Mouse (Mus musculus): ENCODE measurements around the gene Kcnd3.
"Not testable (repeated sequence)": the region's sequence is repeated elsewhere in the genome, so short reads cannot be mapped to it uniquely, and the experiment has no call there.

The Kcnd3 gene

DNA sequence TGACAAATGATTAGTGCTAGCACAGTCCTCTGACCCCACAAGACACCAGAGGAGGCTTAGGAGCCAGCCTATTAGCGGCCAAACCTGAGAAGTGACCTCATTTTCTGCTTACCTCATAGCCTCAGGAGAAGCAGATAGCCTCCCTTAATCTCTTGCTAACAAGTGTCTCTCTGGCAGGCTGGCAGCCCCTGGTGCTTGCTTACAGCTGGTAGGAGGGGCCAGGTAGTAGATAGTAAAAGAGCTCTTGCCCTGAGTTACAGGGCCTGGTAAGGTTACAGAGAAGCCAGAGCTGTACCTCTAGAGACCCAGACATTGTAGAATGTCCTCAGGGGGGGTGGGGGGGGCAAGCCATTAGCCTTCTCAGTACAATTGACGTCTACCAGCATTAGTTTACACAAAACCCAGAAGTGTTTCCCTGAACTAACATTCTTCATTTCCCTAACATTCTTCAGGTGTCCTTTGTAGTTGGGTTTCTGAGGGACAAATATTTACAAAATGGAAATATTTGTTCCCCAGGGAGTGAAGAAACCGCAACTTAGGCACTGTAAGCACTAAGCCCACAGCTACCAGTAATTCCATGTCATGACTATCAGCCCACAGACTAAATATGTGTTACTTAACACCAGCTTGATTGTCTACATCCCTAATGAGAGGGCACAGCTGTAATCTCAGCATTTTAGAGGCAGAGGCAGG, 247.3 kb downstream of the Kcnd3 start:
- DNase-seq (ENCODE audit: low read depth, low spot score) = no peak

DNA sequence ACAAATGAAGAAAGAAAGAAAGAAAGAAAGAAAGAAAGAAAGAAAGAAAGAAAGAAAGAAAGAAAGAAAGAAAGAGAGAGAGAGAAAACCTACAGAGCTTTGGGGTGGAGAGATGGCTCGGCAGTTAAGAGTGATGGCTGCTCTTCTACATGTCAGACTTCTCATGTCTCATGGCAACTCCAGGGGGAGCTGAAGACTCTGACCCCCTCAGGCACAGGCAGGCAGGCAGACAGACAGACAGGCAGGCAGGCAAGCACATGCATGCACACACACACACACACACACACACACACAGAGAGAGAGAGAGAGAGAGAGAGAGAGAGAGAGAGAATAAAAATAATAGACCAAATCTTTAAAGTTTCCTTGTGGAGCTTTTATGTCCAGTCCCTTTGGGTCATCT, 248.7 kb downstream of the Kcnd3 start:
- DNase-seq (ENCODE audit: low read depth, low spot score) = not testable (repeated sequence)

DNA sequence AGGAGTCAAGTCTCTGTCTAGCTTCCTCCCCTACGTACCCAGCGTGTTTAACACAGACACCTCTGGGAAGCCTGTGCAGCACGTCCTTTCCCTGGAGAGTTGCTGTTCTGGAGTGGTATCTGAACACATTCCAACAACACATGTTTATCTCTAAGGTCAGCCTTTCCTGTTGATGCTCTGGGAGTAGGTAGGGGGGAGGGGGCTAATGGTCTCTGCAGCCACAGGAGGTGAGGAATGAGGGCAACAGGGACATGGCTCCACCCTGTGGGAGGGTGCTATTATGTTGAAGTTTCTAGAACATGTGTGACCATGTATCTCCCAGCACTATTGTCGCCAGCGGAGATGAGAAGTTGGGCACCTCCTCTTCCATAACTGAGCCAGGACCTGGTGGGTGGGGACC, 249.3 kb downstream of the Kcnd3 start:
- no peak for DNase-seq (ENCODE audit: low read depth, low spot score)

DNA sequence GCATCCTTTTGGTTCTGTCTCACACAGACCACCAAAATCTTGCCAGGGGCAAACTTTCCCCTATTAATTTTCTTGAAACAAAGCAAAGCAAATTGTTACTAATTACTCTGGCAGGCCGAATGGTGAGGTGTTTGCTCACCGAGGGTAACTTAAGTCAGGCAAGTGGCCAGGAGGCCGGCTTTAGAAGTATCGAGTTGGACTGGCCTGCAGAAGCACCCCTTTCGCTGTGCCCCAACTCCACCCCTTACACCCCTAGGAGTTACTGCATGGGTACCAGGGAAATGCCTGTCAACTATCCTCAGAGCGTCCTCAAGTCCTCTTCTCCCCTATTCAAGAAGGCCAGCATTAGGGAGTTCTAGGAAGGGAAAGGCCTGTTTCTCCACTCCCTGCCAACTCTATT, 251.4 kb downstream of the Kcnd3 start:
- no peak for DNase-seq (ENCODE audit: low read depth, low spot score)

DNA sequence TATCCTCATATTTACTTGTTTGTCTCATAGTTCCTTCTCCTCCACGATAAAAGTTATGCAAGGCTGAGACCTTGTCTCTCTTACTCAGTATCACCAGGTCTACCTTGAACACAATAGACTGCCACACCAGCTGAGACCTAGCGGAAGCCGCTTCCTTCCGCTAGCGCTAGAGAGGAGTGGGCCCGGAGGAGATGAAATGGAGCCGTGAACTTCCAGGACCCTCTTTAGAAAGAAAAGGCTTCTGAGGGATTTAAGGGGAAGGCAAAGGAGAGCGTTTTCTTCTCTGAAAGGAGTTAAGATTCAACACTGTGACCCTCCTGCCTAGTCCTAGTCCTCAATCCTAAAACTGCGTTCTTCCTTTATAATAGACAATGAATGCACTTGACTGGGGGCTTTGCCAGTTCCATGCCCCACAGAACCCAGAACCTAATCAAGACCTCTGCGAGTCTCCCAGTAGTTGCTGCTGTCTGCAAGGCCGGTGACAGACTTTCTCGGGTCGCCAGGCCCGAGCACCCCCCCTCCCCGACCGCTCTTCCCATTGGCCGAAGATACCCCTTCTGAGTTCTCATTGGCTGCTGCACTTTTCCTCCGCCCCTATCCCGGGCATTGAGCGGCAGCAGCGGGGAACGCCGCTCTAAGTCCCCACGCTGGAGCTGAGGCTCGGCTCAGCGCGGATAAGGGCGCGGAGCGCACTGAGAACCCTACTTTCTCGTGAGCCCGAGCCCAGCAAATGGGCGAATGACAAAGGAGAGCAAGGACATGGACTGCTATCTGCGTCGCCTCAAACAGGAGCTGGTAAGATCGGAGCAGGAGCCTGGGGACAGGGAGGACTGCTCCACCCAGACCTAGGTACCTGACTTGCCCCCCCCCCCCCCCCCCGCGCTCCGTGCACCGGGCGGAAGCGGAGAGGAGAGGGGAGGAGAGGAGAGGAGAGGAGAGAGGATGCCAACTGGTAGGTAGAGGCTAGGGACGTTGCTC, 252.2 kb downstream of the Kcnd3 start, which contains the start of gene Inka2:
Gene Inka2, plus strand, starts transcription at position 569 of the 978 bp plus-strand sequence.
- peak; percentile 83 for DNase-seq (ENCODE audit: low read depth, low spot score)

DNA sequence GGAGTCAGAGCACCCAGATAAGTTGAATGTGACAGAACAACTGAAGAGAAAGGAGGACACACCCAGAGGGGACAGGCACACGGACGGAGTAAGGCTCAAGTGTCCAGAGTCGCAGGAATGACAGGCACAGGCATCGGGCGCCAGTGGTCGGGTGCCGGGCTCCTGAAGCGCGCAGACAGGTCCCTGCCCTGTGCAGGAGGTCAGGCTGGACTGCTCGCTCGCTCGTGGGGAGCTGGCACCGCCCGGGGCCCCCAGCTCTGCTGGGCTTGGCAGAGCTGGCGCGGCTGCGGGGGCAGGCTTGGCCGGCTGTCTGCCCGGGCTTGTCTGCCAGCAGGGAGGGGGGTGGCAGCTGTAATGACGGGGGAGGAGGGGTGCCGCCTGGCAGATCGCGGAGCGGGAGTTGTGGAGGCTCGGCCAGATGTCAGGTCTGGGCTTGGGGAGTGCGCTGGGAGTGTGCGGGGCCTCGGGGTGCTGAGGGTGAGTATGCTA, 253.0 kb downstream of the Kcnd3 start:
- DNase-seq (ENCODE audit: low read depth, low spot score) = peak; percentile 30

DNA sequence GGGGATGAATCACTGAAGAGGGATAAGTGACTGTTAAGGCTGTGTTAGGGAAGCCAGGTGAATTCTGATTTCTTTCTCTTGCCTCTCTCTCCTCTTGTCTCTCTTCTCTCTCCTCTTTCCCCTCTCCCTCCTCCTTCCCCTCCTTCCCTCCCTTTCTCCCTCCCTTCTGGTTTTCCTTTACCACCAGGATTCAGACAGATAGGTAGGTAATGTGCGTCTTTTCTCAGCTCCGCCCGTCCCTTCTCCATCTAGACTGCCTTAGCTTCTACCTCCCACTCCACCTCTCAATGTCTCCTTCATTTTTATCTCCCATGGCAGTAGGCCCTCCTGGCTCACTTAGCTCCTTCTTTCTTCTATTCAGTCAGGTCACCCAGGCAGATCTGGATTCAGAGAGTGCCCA, 253.4 kb downstream of the Kcnd3 start:
- no peak for DNase-seq (ENCODE audit: low read depth, low spot score)

DNA sequence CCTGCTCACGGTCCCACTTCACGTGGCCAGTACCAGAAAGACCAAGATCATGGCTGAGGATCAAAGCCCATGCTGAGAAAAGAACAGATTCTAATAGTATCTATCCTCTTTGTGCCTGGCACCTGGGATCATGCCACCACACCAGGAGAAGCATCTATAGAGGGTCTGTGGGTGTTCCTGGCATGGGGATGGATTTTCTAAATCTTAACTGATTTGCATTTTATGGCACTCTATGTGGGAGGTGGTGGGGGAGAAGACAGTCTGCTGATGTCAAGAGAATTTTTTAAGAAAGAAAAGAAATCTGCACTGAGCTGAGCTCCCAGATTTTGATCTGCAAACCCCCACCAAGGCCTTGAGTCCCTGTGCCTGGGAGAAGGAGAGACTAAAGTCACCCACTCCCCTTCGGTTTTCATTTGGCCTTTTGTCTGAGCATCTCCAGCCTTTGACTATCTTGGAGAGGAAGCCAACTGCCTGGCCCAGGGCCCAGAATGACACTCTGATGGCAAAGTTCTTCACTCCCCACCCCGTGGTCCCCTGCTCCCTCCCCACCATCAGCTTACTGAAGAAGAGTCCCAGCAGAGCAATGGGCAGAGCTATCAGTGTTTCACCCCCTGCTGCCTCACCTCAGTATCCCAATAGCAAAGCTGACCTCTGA, 254.4 kb downstream of the Kcnd3 start:
- no peak for DNase-seq (ENCODE audit: low read depth, low spot score)

DNA sequence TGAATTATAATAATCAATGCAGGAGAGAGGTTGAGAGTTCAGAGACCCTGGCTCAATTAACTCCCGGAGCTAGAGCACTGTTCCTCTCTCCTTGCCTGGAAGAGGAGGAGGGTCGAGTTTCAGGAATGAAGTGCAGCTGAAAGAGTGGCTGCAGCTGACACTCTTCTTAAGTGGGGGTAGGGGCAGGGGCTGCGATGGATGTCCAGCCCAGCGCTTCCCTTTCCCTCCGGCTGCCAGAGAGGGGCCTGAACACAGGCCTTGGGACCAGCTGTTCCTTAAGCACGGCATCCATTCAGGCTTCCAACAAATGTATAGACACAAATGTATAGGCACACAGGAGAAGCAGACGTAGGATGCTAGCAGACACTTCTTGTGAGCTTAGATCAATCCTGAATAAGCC, 255.5 kb downstream of the Kcnd3 start:
- DNase-seq (ENCODE audit: low read depth, low spot score) = no peak

DNA sequence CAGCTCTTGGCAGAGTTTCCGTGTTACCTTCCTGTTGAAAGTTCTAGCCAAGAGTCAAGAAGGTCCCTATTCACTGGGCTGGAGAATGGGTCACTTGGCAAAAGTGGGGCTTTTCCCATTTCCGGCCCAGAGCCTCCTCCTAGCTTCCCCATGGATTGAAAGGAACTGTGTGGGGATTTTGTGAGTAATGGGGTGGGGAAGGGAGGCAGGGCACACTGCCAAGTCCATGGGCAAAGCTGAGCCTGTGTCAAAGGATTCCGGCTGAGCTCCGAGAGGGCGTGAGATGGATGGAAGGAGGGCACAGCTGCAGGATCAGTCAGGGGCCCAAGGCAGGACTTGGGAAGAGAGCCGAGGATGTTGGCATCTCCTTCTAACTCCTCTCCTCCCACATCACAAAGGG, 258.1 kb downstream of the Kcnd3 start:
- no peak for DNase-seq (ENCODE audit: low read depth, low spot score)

DNA sequence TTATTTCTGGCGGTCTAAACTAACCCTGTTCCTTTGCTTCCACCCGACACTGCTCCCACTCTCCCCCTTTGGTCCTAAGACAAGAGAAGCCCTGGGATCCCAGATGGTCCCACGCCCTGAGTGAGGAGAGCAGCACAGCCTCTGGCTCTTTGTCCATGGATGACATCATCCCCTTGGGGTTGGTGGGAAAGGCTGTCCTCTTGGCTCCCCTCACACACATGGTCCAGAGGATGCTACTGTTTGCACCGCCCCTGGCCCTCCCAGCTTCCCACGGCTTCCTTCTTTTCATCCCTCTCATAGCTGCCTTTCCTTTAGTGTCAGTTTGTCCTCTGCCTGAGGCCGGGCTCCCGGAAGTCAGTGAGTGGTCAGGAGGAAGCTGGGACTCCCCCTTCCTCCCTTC, 259.6 kb downstream of the Kcnd3 start:
- no peak for DNase-seq (ENCODE audit: low read depth, low spot score)

DNA sequence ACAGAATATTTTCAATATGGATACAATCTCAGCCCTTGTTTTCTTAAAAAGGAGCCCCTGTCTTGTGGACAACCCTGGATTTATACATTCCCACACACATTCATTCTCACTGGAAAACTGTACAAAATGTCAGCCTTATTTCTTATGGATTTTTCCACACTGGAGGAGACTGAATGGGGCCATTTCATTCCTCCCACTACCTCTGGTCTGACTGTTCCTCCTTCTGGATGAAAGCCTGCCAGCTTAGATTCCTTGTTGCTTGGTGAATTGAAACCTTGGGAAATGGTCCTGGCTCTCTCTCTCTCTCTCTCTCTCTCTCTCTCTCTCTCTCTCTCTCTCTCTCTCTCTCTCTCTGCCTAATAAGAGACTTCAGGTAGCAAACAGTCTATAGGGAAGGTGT, 260.7 kb downstream of the Kcnd3 start:
- DNase-seq (ENCODE audit: low read depth, low spot score) = no peak

DNA sequence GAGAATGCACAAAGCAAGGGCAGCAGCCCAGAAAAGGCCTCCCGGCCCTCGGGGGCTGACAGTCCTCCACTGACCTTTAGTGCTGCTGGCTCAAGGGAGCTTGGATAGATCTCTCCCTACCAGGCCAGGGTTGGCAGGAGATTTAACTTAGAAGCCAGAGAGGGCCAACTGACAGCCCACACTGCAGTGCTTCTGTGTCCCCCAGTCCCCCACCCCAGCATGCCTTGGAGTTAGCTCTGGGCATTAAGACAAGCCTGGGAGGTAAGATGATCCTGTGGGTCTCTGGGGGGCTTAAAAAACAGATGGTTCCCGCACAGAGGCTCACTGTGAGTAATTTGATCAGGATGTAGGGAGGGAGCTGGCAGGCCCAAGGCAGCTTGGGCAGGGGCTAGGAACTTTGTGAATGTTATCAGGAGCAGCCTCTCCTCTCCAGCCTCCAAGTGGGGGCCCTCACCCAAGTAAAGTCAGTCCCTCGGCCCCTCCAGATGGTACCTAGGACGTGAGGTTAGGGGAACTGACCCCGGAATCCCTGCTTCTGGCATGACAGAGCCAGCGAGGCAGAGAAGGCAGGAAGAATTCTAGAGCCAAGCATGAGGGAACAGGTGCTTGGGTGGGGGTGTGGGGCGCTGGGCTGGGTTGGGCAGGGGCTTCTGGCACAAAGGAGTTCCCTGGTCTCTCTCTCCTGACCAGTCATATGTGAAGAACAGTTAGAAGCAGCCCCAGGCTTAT, 262.1 kb downstream of the Kcnd3 start:
- DNase-seq (ENCODE audit: low read depth, low spot score) = no peak

DNA sequence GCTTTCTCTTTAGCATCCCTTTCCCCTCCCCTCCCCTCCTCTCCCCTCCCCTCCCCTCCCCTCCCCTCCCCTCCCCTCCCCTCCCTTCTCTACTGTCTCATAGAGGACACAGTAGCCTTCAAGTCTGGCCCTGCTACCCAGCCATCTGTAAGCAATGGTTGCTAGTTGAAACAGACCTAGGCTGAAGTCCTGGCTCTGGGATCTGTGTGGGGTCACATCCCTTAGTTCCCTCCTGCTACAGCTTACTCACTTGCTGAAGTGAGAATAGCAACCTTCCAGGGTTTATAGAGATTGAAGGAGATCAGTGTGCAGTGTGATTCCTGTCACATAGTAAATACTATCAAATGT, 262.7 kb downstream of the Kcnd3 start:
- no peak for DNase-seq (ENCODE audit: low read depth, low spot score)

DNA sequence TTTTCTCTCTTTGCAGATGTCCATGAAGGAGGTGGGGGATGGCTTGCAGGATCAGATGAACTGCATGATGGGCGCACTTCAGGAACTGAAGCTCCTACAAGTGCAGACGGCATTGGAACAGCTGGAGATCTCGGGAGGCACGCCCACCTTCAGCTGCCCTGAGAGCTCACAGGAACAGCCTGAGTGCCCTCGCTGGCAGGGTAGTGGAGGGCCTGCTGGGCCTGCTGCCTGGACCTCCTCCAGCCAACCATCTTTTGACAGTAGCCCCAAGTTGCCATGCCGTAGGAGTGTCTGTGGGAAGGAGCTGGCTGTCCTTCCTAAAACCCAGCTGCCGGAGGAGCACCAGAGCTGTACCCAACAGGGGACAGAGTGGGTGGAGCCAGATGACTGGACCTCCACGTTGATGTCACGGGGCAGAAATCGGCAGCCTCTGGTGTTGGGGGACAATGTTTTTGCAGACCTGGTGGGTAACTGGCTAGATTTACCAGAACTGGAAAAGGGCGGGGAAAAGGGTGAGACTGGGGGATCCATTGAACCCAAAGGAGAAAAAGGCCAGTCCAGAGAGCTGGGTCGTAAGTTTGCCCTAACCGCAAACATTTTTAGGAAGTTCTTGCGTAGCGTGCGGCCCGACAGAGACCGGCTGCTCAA, 264.3 kb downstream of the Kcnd3 start:
- DNase-seq (ENCODE audit: low read depth, low spot score) = no peak

DNA sequence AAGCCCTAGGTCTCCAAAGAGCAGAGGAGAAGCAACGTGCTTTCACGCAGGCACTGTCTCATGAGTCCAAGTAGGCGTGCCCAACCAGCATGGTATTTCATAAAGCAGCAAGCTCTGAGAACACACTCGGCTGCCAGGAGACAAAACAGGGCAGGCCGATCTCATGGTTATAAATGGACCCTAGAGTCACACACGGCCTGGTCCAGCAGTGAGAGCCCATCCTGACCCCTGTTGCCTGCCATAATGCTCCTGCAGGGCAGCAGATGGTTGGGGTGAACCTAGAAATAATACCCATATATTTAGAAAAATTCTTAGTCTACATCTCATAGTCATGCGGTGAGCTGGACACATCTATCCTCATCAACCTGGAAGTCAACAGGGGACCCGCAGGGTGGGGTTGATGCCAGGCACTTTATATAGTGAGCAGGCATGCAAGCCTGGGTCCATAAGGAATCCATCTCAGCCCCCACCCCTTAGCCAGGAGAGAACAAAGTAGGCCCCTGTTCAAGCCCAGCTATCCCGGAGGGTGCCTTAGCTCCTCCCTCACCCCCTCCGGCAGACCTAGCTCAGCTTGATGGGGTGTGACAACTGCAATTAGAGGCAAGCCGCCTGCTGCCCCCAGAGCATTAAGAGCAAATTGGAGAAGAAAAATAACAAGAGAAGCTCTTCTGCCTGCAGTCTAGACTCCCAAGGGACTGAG, 265.9 kb downstream of the Kcnd3 start:
- no peak for DNase-seq (ENCODE audit: low read depth, low spot score)

DNA sequence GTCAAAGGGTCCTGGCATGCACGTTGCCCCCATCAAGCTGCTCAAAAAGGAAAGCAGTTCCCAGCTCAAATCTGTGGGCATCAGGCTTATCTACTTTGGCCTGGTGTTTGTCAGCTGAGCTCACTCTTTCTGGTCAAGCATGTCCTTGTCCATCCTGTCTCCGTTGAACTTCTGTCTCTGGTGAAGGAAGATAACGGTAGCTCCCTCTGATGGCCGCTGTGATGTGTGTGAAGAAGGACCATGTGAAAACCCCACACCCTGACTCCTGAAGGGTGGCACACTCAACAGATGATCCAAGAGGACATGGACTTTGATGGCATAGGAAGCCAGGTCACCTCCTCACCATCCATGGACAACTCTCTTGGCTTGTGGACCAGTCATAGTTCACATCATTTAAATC, 266.6 kb downstream of the Kcnd3 start:
- DNase-seq (ENCODE audit: low read depth, low spot score) = no peak

DNA sequence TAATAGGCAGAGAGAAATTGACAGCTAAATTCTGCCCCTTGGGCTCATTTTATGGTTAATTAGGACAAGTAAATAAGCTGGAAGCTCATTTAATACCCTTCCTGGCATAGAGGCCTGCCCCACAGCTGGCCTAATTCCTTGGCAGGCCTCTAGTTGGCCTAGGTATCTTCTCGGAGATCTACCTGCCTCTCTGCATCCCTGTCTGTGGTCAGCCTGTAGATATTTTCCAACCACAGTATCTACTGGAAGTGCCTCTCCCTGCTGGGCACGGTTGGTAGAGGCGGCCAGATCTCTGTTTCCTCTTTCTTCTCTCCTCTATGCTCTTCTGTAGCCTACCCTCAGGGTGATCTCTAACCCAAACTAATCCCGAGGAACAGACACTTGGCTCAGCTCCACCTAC, 267.8 kb downstream of the Kcnd3 start:
- DNase-seq (ENCODE audit: low read depth, low spot score) = no peak

DNA sequence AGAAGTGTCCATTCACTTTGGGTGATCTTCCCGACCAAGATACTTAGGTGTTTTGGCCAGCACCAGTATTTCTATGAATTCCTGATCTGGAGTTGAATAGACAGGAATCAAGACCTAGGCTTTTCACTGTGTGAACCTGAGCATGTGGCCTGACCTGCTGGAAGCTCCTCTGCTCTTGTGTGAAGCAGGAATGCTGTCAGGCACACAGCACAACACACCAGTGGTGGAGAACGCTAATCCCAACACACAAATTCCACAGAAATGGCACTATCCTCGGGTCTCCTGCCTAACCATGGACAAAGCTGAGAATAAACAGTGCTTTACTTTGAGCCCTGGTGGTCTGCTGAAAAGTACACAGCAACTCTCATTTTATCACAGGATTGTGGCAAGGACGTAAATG, 268.4 kb downstream of the Kcnd3 start:
- no peak for DNase-seq (ENCODE audit: low read depth, low spot score)

DNA sequence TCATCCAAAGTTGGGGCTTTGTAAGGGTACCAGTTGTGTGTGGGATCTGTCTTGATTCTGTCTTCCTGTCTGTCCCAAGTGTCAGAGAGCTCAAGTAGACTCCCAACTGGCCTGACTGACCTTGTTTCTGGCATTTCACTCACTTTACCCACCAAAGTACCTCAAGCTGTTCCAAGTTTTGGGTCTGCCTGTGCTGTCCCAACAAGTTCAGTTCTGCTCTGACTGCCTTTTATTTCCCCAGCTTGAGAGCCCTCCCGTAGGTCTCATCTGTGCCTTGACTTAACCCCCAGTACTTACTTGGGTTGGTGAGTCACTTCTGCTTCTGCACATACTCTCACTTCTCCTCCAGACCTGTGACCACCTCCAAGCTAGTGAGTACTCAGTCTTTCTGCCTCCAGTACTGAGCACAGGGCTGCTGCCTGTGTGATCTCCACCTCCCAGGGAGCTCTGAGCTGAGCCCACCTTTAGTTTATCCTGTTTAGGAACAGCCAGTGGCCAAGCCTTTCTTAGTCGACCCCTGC, 269.6 kb downstream of the Kcnd3 start:
- DNase-seq (ENCODE audit: low read depth, low spot score) = no peak

Data from 3T3-L1 (cell line).